Mouse (Mus musculus): ENCODE measurements around the gene Olfr137. TPM values are rescaled to one million over a fixed set of nuclear protein-coding genes. Genes with fewer than 3 reads are reported as not detected.

Olfr137 gene
- not detected in 2 replicates for total RNA-seq (2015; ENCODE audit: low replicate concordance)
- total RNA-seq (2017; ENCODE audit: low replicate concordance) = not detected in 2 replicates

DNA sequence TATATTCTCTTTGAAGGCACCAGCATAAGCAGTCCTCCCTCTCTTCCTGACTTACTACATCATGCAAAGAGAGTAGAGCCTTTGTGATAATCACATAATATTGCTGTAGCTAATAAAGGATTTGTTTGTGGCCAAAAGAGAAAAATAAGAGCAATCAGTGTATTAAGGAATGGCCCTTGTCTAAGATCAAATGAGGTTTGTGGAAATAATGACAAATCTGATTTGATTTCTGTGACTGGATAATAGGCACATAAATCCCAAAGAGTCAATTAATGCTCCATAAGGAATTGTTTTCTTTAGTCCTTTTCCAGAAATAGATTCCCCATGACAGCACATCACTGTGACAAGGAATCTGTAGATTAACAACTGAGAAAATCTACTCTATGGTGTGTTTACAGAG lies at the start of gene Olfr137:
TSS of gene Olfr137 (minus strand) at position 101 of the 400 bp plus-strand sequence.
- ATAC-seq (replicated peaks; ENCODE audit: low FRiP score, poor library complexity, severe bottlenecking) = no peak

GRCm38 (mm10) chr17:38329531-38329930 lies 22.2 kb upstream of the Olfr137 start, which contains the start of gene Olfr136:
Gene Olfr136, plus strand, starts transcription at chr17:38329831.
- ATAC-seq (replicated peaks; ENCODE audit: low FRiP score, poor library complexity, severe bottlenecking) = no peak

- ATAC-seq (replicated peaks; ENCODE audit: low FRiP score, poor library complexity, severe bottlenecking) = no peak
These were observed 46.6 kb downstream of the Olfr137 start, which contains the start of gene Olfr138 for GRCm38 (mm10) chr17:38260735-38261134. Gene Olfr138, plus strand, starts transcription at chr17:38261035.

Other genes with a start within 250 kb of the Olfr137 start
- gene Olfr129, start 247.5 kb downstream of the Olfr137 start, total RNA-seq (2015; ENCODE audit: low replicate concordance) = not detected in 2 replicates
- not detected in 2 replicates for gene Olfr129, start 247.5 kb downstream of the Olfr137 start, total RNA-seq (2017; ENCODE audit: low replicate concordance)
- gene Olfr130, start 243.6 kb downstream of the Olfr137 start, total RNA-seq (2015; ENCODE audit: low replicate concordance) = not detected in 2 replicates
- gene Olfr130, start 243.6 kb downstream of the Olfr137 start, total RNA-seq (2017; ENCODE audit: low replicate concordance) = not detected in 2 replicates
- gene Olfr131, start 218.9 kb downstream of the Olfr137 start, total RNA-seq (2015; ENCODE audit: low replicate concordance) = not detected in 2 replicates
- gene Olfr131, start 218.9 kb downstream of the Olfr137 start, total RNA-seq (2017; ENCODE audit: low replicate concordance) = not detected in 2 replicates
- not detected in 2 replicates for gene Olfr132, start 173.0 kb downstream of the Olfr137 start, total RNA-seq (2015; ENCODE audit: low replicate concordance)
- not detected in 2 replicates for gene Olfr132, start 173.0 kb downstream of the Olfr137 start, total RNA-seq (2017; ENCODE audit: low replicate concordance)
- gene Olfr133, start 162.3 kb downstream of the Olfr137 start, total RNA-seq (2015; ENCODE audit: low replicate concordance) = not detected in 2 replicates
- not detected in 2 replicates for gene Olfr133, start 162.3 kb downstream of the Olfr137 start, total RNA-seq (2017; ENCODE audit: low replicate concordance)
- gene Olfr134, start 136.2 kb downstream of the Olfr137 start, total RNA-seq (2015; ENCODE audit: low replicate concordance) = not detected in 2 replicates
- gene Olfr134, start 136.2 kb downstream of the Olfr137 start, total RNA-seq (2017; ENCODE audit: low replicate concordance) = not detected in 2 replicates
- not detected in 2 replicates for gene Olfr135, start 103.2 kb downstream of the Olfr137 start, total RNA-seq (2015; ENCODE audit: low replicate concordance)
- not detected in 2 replicates for gene Olfr135, start 103.2 kb downstream of the Olfr137 start, total RNA-seq (2017; ENCODE audit: low replicate concordance)
- gene Olfr138, start 46.5 kb downstream of the Olfr137 start, total RNA-seq (2015; ENCODE audit: low replicate concordance) = not detected in 2 replicates
- not detected in 2 replicates for gene Olfr138, start 46.5 kb downstream of the Olfr137 start, total RNA-seq (2017; ENCODE audit: low replicate concordance)
- gene Olfr136, start 22.3 kb upstream of the Olfr137 start, total RNA-seq (2015; ENCODE audit: low replicate concordance) = not detected in 2 replicates
- gene Olfr136, start 22.3 kb upstream of the Olfr137 start, total RNA-seq (2017; ENCODE audit: low replicate concordance) = not detected in 2 replicates
- not detected in 2 replicates for gene Esp36, start 112.6 kb upstream of the Olfr137 start, total RNA-seq (2015; ENCODE audit: low replicate concordance)
- gene Esp36, start 112.6 kb upstream of the Olfr137 start, total RNA-seq (2017; ENCODE audit: low replicate concordance) = not detected in 2 replicates
- gene Esp34, start 246.6 kb upstream of the Olfr137 start, total RNA-seq (2015; ENCODE audit: low replicate concordance) = not detected in 2 replicates
- not detected in 2 replicates for gene Esp34, start 246.6 kb upstream of the Olfr137 start, total RNA-seq (2017; ENCODE audit: low replicate concordance)